Mouse (Mus musculus) frontal cortex, adult 2 months (tissue): ENCODE measurements at regions not wholly inside any gene's neighbourhood (a gene's known extent, or its start where the extent isn't known, plus 50 kb on each side); places are given as distances from the start of the nearest gene placed in this dataset.
"Not testable (repeated sequence)": the region's sequence is repeated elsewhere in the genome, so short reads cannot be mapped to it uniquely, and the experiment has no call there.

ENCODE experiments used
- DNase-seq, 2 experiments: peaks; one replicate each; pipeline ENCODE4 v3.0.0; 2022; ENCODE audit warnings: low spot score in 1 of 2; ENCODE audit errors: extremely low spot score in 1 of 2

DNA sequence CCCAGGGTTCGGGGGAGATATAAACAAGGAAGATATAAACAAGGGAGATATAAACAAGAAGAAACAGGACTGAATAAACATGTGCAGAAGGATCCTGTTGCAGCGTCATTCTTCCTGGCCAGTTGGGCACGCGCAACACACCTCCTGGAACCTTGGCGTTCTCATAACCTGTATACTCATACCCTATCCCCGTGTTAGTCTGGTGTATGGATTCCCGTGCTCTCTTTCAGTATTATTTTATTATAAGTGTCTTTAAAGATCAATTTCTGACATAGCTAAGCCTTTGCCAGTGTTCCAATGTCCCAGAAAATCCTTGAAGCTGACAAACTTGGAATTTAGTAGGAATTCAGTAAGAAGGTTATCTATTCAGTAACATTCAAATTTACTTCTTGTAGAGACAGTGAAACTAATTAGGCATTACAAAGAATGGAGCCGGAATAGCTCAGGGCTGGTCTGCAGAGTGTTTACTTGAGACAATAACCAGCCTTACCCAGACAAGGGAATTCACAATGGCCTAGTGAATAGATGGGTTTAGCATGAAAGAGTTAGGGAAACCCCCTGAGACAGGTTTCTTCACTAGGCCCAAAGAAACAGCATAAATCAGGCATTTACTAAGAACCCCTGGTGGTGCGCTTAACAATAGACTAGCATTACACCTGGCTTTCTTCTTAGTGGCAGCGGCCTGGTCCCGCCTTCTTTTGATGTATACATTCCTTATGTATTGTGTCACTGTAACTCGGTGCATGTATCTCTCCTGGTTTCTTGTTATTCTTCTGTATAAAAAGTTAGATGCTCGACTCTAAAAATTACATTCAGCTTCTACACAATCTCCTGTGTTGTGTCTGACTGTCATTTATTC, 458.4 kb downstream of the Epm2a start:
- DNase-seq, result not testable (repeated sequence)

DNA sequence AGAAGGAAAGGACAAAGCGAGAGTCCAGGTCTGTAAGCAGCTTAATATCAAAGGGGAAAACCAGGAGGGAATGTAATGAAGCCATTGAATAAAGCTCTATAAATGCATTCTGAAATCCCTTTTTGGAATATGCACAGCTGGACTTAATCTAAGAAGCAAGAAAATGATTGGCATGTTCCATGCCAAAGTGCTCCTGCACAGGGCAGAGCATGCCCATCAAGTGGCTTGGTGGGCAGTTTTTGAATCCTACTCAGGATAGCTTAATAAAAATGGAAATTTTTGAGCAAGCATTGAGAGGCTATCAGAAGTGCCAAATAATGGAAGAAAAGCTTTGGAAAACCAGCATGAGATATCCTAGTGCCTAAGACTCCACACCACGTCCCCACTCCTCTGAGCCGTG, 466.1 kb downstream of the Epm2a start:
- no peak for DNase-seq

DNA sequence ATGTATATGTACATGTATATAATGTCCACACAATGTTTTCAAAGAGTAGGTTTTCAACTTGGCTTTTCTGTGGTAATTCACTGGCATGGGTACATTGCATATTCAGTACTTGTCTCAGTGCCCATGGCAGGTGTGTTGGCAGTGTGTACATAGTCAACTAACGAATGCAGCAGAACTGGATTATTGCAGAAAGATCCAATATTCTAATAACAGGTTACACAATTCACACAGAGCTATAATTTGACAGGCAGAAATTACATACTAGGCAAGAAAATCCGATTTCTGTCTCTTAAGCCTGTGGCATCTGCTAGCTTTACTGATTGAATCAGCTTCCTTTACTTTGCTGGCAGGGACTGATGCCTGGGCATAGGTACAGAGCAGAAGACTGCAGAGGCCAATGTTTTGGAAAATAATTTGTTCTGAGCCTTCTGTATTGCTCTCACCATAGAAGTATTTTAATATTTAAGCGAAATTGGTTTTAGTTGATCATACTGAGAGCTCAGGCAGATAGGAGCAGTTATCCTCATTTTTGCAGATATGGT, 479.3 kb downstream of the Epm2a start:
- DNase-seq, result no peak

DNA sequence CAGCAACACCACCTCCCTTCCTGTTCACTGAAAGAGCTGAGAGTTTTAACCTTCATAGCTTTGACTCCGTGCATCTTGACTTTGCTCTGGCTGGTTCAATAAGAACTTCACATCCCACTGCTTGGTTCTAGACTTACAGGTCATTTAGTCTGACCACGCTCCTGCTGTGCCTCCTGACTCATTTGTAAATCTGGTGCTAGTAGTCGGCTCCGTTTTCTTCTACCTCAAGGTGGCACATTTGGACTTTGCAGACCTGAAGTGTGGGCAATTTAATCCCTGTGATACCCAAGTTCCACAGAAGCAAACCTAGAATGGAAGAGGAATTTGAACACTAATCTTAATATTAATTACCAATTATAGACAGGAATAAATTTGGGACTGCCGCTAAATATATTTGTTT, 497.9 kb downstream of the Epm2a start:
- peak; percentile 11 to 61 for DNase-seq

DNA sequence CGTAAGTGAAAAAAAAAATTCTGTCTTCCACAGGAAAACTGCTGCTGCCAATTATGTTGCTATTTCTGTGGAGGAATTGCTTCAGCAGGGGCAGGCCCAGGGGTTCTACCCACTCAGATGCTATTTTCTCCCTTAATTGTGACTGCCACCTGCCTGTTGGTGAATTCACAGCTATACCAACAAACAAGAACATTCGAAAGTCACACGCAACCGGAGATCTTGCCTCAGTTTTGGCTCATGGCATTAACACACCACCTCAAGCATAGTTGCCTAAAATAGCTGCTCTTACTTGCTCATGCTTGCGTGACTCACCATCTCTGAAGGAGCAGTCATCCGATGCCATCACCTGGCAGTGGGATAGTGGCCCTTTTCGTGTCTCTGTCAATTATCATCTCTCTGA, 498.3 kb downstream of the Epm2a start:
- peak; percentile 57 to 63 for DNase-seq

DNA sequence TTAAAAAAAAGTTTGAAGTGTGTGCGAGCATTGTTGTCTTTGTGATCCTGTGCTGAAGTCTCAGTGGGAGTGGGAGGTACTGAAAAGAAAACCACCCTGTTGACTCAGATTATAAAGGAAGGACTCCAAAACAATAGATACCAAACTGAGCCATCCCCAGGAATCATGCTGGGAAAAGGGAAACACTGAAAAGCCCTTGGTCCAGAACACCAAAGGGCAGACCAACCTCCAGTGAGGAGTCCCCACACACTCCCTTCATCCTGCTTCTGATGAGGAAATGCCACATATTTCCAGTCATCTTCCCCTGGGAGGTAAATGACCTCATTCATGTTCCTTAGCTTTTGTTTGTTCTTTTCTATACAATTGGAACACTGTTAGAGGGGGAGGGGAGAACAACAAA, 502.9 kb downstream of the Epm2a start:
- no peak for DNase-seq

DNA sequence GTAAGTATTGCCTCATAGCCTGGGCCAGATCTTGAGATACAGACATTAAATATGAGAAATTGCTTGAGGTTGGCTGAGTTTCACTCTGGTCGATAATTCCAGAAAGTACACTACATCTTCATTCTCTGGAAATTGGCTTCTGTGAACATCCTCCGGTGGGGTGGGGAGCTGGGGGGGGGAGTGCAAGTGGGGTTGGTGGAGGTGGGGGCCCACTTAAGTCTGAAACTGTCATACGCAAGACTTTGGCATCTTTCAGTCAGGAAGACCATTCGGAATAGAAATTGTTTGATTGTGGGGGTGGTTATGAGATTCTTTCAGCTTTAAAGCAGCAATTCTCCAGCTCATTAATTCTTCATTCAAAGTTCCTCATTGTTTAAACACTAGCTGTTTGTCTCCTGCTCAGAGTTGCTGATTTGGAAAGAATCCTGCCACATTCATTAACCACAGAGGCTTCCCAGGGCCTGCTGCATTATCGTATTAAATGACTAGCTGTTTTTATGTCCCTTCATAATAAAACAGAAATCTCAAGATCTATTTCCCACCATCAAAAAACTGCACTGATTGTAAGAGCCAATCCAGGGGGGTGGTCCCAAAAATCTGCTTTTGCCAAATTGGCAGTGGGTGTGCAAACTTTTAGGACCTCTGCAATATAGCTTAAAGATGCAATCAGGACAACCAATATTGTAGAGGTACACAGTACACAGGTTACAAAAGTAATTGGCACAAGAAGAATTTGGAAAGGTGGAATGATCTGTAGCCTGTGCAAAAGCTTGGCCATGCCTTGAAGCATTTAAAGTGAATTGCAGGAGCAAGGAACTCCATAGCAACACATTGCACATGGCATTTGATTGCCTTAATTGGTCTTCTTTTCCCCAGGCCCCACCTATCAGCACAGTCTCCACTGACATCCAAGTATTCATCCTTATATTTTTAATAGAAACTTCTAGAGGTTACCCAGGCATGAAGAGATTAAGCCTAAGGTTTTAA, 532.2 kb downstream of the Epm2a start:
- DNase-seq, result peak in 1 of 2 experiments; percentile 19

DNA sequence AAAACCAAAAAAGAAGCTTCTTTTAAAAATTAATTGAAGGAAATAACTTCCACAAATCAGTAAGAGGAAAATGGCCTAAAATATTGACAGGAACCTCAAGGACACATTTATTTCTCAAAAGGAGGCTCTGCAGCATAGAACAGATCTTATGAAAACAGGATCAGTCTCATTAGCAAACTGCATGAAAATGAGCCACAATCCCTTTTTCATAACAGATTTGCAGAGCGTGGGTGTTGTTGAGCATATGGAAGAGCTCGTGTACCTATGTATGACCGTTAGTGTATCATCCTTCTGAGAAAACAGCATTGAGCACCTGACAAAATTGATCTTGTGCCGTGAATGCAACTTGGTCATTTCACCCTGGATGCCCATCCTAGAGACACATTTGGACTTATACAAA, 543.0 kb downstream of the Epm2a start:
- peak in 1 of 2 experiments; percentile 21 for DNase-seq

DNA sequence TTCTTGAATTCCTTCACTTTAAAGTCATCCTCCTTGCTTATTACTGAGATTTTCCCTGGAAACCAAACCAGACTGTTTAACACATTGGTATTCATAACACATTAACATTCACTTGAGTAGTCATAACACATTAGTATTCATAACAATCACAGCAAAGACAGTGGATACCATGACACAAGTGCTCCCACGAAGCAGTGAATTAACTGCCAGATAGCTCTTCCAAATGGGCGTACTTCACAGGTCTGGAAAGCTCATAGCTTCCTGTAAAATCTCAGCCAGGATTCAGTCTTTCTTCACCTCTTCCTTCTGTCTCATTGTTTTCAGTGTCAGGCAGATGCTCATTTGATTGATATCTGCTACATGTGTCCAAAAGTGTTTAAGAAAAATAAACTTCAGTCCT, 545.7 kb downstream of the Epm2a start:
- peak in 1 of 2 experiments; percentile 6 for DNase-seq

DNA sequence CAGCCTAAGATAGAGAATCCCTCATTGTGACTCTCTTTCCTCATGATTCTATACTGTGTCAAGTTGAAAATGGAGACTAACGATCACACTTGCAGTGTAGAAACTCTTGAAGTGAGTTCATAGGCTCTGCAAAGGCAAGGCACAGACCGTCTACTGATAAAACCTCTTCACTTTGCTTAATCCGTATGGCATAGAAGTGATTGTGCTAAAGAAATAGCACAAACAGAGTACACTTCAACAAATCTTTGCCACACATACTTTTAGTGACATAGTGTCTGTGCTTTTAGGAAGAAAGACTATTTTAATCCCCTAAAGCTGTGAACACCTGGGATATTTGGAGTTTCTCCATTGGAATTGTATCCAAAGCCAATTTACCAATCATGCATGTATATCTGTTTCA, 578.9 kb downstream of the Epm2a start:
- no peak for DNase-seq

DNA sequence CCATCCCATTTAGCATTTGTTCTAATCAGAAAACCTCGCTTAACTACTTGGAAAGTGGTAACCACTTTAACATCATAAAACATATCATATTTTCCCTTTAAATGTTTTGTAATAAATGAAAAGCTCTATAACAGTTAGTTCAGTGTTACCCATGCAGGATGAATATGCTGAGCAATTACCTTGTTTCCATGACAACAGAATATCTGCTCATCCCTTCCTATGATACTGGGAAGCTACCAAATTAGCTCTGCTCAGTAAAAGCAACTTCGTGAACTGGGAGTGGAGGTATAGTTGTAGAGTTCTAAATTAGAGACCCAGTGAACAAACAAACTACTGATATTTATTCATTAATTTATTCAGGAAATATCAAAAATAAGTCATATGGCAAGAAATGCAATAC, 595.0 kb downstream of the Epm2a start:
- peak in 1 of 2 experiments; percentile 27 for DNase-seq

DNA sequence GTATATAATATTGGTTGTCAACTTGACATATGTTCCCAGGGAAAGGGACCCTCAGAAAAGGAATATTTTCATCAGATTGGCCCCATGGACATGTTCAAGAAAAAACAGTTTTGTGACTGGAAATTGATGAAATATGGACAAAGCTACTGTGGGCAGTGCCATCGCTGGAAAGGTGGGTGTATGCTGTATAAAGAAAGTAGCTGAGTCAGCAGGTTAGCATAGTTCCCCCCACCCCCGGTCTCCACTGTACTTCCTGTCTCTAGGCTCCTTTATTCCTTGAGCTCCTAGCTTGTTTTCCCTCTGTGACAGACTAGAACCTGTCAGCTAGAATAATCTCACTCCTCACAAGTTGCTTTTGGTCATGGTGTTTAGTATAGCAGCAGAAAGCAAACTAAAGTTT, 599.6 kb downstream of the Epm2a start:
- DNase-seq, result no peak

DNA sequence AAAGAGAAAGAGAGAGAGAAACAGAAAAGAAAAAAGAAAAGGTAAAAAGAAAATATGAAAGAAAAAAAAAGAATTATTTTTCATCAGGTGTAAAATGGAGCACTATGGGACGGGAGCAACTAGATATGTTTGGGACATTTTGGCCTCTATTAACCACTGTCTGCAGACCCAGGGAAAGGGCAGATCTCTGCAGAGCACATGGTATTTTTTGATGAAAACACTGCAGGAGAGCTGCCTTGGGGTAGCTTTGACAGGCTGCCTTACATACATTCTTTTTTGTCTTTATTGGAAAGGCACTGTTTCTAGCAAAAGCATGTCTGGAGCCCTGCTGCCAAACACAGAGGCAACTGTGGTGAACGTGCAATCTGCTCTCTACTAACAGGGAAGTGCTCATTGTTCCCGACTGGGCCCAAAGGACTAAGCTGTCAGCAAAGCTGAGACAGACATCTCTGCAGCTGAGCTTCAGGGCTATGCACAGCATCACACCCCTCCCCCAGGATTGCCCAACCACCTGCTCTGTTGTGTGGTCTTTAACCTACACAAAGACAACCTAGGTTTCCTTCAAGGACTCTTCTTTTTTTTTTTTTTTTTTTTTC, 617.2 kb downstream of the Epm2a start:
- no peak for DNase-seq

DNA sequence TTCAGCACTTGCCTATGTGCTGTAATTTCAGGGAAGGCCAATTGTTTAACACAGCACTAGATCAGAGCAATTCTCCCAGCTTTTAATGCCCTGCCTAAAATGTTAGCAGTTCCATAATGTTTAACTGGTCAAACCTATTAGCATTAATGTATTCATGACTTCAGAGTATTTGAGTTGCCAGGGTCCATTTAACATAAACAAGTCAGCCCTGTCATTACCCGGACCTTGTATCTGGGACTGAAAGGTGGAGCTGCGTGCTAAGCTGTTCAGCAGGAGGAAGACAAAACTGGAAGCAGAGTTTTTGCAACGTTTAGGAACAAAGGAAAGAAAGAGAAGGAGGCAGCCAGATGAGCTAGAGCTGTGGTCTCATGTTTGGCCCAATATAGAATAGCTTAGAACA, 661.8 kb downstream of the Epm2a start:
- DNase-seq, result no peak

DNA sequence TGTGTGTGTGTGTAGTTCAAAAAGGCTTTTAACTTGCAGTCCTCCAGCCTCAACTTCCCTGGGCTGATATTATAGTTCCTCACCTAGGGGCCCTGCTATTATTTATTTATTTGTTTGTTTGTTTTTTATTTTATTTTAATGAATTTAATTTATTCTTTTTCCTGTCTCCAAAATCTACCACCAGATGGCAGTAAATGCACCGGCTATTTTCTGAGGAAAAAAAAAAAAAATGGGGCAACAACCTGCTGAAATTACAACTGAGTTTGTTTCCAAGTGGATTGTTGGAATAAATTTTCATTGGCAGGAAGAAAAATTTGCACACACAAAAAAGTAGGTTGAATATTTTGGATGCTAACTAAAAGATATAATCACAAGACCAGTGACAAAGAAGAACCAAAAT, 662.7 kb downstream of the Epm2a start:
- peak in 1 of 2 experiments; percentile 36 for DNase-seq

DNA sequence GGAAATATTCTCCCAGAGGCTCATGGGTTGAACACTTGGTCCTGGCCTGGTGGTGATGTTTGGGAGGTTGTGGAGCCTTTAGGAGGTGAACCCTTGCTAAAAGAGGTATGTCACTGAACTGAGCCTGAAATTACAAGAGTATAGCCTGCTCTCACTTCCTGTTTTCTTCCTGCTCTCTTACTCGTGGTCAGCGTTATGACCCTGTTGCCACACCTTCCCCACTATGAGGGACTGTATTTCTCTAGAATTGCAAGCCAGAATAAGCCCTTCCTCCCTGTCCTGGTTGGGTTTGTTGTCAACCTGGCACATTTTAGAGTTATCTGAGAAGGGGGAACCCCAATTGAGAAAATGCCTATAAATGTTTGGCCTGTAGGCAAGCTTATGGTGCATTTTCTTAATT, 674.1 kb downstream of the Epm2a start:
- DNase-seq, result no peak

DNA sequence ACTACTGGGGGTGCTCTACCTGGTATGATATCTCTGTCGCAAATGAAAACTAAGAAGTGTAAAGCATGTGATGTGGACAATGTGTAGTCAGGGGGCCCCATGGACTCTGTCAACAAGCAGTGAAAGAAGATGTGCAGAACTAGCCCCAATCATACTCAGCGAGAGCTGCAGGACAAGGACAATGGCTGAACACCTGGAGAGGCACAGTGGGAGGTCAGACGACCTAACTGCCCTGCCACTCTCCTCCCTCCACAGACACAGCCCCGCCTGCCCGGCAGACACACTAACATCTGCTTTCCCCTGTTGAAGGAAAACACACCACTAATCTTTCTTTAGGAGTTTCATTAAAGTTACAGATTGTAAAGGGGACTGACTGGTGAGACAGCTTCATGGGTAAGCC, 675.1 kb downstream of the Epm2a start:
- DNase-seq, result no peak

DNA sequence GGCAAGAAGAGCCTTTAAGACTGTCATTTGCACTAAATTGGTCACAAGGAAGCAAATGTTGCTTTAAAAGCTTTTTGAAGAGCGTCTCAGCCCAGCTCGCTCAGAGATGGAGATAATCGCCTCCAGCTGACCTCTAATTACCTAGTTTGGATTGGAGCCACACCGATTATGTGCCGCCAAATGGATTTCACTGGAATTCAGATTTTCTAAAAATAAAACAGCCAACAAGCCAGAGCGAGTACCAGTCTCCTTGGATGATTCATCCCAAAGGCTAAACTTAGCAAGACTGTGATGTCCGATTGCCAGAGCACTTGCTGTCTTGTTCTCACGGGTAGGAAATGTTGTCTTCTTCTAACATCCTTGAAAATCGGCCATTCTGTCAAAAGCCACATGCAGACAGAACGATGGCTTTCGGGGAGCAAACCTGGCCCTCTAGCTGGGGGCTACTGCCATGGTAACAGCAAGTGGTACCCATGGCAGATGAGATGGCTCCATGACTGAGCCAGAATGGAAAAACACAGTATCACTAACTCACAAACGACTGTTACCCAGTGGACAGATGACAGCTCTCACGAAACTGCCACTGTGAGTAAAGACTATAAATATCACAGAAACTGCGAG, 676.1 kb downstream of the Epm2a start:
- DNase-seq, result peak; percentile 56 to 77

DNA sequence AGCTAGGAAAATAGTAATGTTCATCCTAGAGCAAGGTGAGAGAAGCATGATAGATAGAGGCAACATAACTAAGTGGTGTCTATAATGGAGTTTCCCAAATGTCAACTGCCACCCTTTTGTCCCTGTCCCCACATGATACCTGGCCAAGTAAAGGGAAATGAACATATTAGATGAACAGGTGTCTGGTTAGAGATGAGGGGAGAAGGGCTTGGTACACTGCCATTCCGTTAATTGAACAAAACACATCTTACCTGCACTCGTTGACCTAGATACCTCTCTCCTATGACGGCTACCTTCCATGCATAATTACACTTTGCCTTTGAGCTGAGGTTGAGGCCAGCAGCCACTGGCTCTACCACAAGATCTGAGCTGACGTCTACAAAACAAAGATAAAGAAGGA, 677.4 kb downstream of the Epm2a start:
- no peak for DNase-seq

DNA sequence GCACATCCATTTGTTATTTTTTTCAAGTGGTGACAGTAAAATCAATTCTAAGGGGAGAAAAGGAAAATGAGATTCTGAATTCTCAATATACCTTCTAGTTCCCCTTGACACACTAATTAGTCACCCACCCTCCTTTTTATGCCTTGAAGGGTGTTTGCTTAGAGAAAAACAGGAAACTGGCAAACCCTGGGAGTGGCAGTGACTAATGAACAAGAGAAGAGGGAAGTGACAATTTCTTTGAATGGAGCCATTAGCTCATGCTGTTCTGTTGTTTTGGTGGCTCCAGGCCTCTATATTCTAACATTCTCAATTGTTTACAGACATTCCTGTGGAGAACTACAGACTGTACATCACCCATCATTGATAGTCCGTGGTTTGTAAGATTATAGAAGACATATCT, 692.0 kb downstream of the Epm2a start:
- DNase-seq, result no peak
